Mouse (Mus musculus) neural tube, embryonic 11.5 days (tissue): ENCODE data around the gene Hist1h3i. TPM values are rescaled to one million over a fixed set of nuclear protein-coding genes. Genes with fewer than 3 reads are reported as not detected.
"Not testable (repeated sequence)": the region's sequence is repeated elsewhere in the genome, so short reads cannot be mapped to it uniquely, and the experiment has no call there.

Experiments used
- ATAC-seq: fragments of 200-750 bp; cut with Nextera tagmentation; 2 replicates; pipeline ENCODE4 v1.8.0; 2017; ENCODE audit warnings: moderate number of reproducible peaks, mild to moderate bottlenecking, moderate TSS enrichment, moderate library complexity; ENCODE audit not compliant: insufficient read depth, low FRiP score, low TSS enrichment
- DNase-seq: peaks from one replicate; pipeline ENCODE4 v3.0.0-alpha.2; 2015; ENCODE audit warnings: low spot score
- H3K27ac ChIP-seq: fragments of 300-500 bp; sonication (generic); 2 replicates; pipeline ENCODE4 v1.5.1; 2014; ENCODE audit warnings: low read depth, mild to moderate bottlenecking, low read length
- H3K27me3 ChIP-seq: fragments of 300-500 bp; sonication (generic); 2 replicates; pipeline ENCODE4 v1.6.1; 2014; ENCODE audit warnings: mild to moderate bottlenecking, low read length, mixed read lengths; ENCODE audit not compliant: control insufficient read depth, insufficient read depth
- H3K36me3 ChIP-seq: fragments of 300-500 bp; sonication (generic); 2 replicates; pipeline ENCODE4 v1.6.1; 2014; ENCODE audit warnings: mild to moderate bottlenecking, low read length, moderate library complexity, mixed read lengths; ENCODE audit not compliant: control insufficient read depth, insufficient read depth
- H3K4me1 ChIP-seq: fragments of 300-500 bp; sonication (generic); 2 replicates; pipeline ENCODE4 v1.6.1; 2014; ENCODE audit warnings: low read length, mixed read lengths; ENCODE audit not compliant: control insufficient read depth, insufficient read depth
- H3K4me2 ChIP-seq: fragments of 300-500 bp; sonication (generic); 2 replicates; pipeline ENCODE4 v1.6.1; 2014; ENCODE audit warnings: low read depth, mild to moderate bottlenecking, moderate library complexity
- H3K4me3 ChIP-seq: fragments of 300-500 bp; sonication (generic); 2 replicates; pipeline ENCODE4 v1.5.1; 2014; ENCODE audit warnings: low read depth, low read length
- H3K9ac ChIP-seq: fragments of 300-500 bp; sonication (generic); 2 replicates; pipeline ENCODE4 v1.6.1; 2014; ENCODE audit warnings: mild to moderate bottlenecking, low read length
- H3K9me3 ChIP-seq: fragments of 300-500 bp; sonication (generic); 2 replicates; pipeline ENCODE4 v1.6.1; 2016; ENCODE audit warnings: low read length; ENCODE audit not compliant: control insufficient read depth
- WGBS: fragments of 180-500 bp; shearing (Covaris S2); extraction: QIAGEN DNeasy Blood & Tissue Kit; methylation state at CpG from one replicate; pipeline ENCODE4 v1.1.7; 2014; 5-methylcytosine and 5-hydroxymethylcytosine counted together
- polyA plus RNA-seq: library from polyadenylated mRNA; unstranded; fragments of >200 nt; fragmentation: Nextera tagmentation; extraction: Ambion mirVana; gene quantifications from 2 replicates; pipeline ENCODE4 v1.2.1, GENCODE M21; 2014

Gene Hist1h3i
- polyA plus RNA-seq, 1 experiment from 2014 or later, result 228 TPM

- H3K4me2 ChIP-seq, H3K4me1 ChIP-seq, H3K27me3 ChIP-seq, H3K27ac ChIP-seq, H3K9me3 ChIP-seq, H3K4me3 ChIP-seq, DNase-seq, H3K9ac ChIP-seq, H3K36me3 ChIP-seq: not testable (repeated sequence)
- peak; percentile 97 for ATAC-seq
- no CpG with 5 or more reads among the region's 23 CpGs for WGBS
These were observed 26.9 kb upstream of the Hist1h3i start, which contains the start of the genes Hist1h2bq and Hist1h2ao for GRCm38 (mm10) chr13:21810073-21810472. Gene Hist1h2bq, minus strand, starts transcription at chr13:21810197. Gene Hist1h2ao, plus strand, starts transcription at chr13:21810465.

GRCm38 (mm10) chr13:21803058-21803457 is 19.9 kb upstream of the Hist1h3i start:
- not testable (repeated sequence) for H3K9ac ChIP-seq, H3K36me3 ChIP-seq, H3K4me3 ChIP-seq, H3K27me3 ChIP-seq, H3K4me2 ChIP-seq, H3K27ac ChIP-seq, H3K4me1 ChIP-seq, H3K9me3 ChIP-seq, DNase-seq
- ATAC-seq, result peak; percentile 74; the same call in 1 of the 2 replicates
- no CpG with 5 or more reads among the region's 4 CpGs for WGBS

GRCm38 (mm10) chr13:21797163-21797562 is 14.0 kb upstream of the Hist1h3i start:
- not testable (repeated sequence) for H3K9ac ChIP-seq

GRCm38 (mm10) chr13:21795584-21795983 is 12.4 kb upstream of the Hist1h3i start:
- no peak for ATAC-seq
- H3K4me1 ChIP-seq, result peaks cover 5% of the 10 kb centered on the region; the same call in 1 of the 2 replicates

More at GRCm38 (mm10) chr13:21797163-21797562, 14.0 kb upstream of the Hist1h3i start:
- H3K36me3 ChIP-seq, H3K9me3 ChIP-seq, ATAC-seq, H3K4me3 ChIP-seq, H3K27ac ChIP-seq, DNase-seq, H3K4me1 ChIP-seq, H3K4me2 ChIP-seq, H3K27me3 ChIP-seq: not testable (repeated sequence)

GRCm38 (mm10) chr13:21790601-21791283 is 7.6 kb upstream of the Hist1h3i start:
- Histone ChIP-seq H3K9me3 (no peaks in the 10 kb centered on the region), H3K4me3 (no peak overlapping the region), H3K4me2 (peak overlapping the region; percentile 25), H3K27ac (no peak overlapping the region), H3K36me3 (no peaks in the 10 kb centered on the region), H3K9ac (peak overlapping the region; percentile 11), H3K4me1 (peaks cover 9% of the 10 kb centered on the region; the same call in 1 of the 2 replicates), H3K27me3 (no peaks in the 10 kb centered on the region)
- ATAC-seq (no peak), DNase-seq (peak; percentile 19)
- 5% methylated on average over 18 of the region's 18 CpGs for WGBS

More at GRCm38 (mm10) chr13:21795584-21795983, 12.4 kb upstream of the Hist1h3i start:
- peak; percentile 4 for DNase-seq
- Histone ChIP-seq H3K27me3 (no peaks in the 10 kb centered on the region), H3K9ac (no peak overlapping the region), H3K27ac (no peak overlapping the region), H3K9me3 (no peaks in the 10 kb centered on the region), H3K4me2 (no peak overlapping the region), H3K4me3 (no peak overlapping the region), H3K36me3 (no peaks in the 10 kb centered on the region)
- WGBS, result 93% methylated on average over 7 of the region's 7 CpGs

- no peak for ATAC-seq
- Histone ChIP-seq H3K9ac (no peak overlapping the region), H3K4me3 (no peak overlapping the region), H3K36me3 (no peaks in the 10 kb centered on the region), H3K4me2 (no peak overlapping the region), H3K9me3 (no peaks in the 10 kb centered on the region), H3K27me3 (no peaks in the 10 kb centered on the region), H3K4me1 (peaks cover 9% of the 10 kb centered on the region; the same call in 1 of the 2 replicates), H3K27ac (no peak overlapping the region)
- 63% methylated on average over 6 of the region's 6 CpGs for WGBS
- DNase-seq, result no peak
These were observed 6.8 kb upstream of the Hist1h3i start for GRCm38 (mm10) chr13:21789925-21790324.

- peak overlapping the region; percentile 78 for H3K27ac ChIP-seq
- peak overlapping the region; percentile 40 for H3K4me2 ChIP-seq
- peak overlapping the region; percentile 54 for H3K9ac ChIP-seq
- H3K9me3 ChIP-seq, result no peaks in the 10 kb centered on the region
- peak; percentile 21 for DNase-seq
- H3K36me3 ChIP-seq, result no peaks in the 10 kb centered on the region
- peaks cover 18% of the 10 kb centered on the region; the same call in 1 of the 2 replicates for H3K4me1 ChIP-seq
- ATAC-seq, result peak; percentile 21
- 16% methylated on average over 14 of the region's 21 CpGs for WGBS
- H3K27me3 ChIP-seq, result no peaks in the 10 kb centered on the region
- 0 out of 2 replicates have a peak overlapping the region, but pooled peaks have one; percentile 10 for H3K4me3 ChIP-seq
These were observed 4.8 kb upstream of the Hist1h3i start for GRCm38 (mm10) chr13:21787760-21788593.

- ATAC-seq (peak; percentile 94), DNase-seq (peak; percentile 87)
- H3K9me3 ChIP-seq, H3K27me3 ChIP-seq, H3K36me3 ChIP-seq: not testable (repeated sequence)
- Histone ChIP-seq H3K4me1 (peaks cover 18% of the 10 kb centered on the region; the same call in 1 of the 2 replicates), H3K9ac (peak within 1 kb of the TSS; percentile 57), H3K4me2 (peak within 1 kb of the TSS; percentile 43), H3K27ac (peak within 1 kb of the TSS; percentile 81), H3K4me3 (peak within 1 kb of the TSS; percentile 25)
- WGBS, result 0% methylated on average over 36 of the region's 63 CpGs
These were observed 3.9 kb upstream of the Hist1h3i start, which contains the start of the genes Hist1h2an and Hist1h2bp for GRCm38 (mm10) chr13:21786899-21787629. Gene Hist1h2an, minus strand, starts transcription at chr13:21787218. Gene Hist1h2bp, plus strand, starts transcription at chr13:21787461.
